Mouse (Mus musculus): ENCODE measurements at regions not wholly inside any gene's neighbourhood (a gene's known extent, or its start where the extent isn't known, plus 50 kb on each side); places are given as distances from the start of the nearest gene placed in this dataset.

DNA sequence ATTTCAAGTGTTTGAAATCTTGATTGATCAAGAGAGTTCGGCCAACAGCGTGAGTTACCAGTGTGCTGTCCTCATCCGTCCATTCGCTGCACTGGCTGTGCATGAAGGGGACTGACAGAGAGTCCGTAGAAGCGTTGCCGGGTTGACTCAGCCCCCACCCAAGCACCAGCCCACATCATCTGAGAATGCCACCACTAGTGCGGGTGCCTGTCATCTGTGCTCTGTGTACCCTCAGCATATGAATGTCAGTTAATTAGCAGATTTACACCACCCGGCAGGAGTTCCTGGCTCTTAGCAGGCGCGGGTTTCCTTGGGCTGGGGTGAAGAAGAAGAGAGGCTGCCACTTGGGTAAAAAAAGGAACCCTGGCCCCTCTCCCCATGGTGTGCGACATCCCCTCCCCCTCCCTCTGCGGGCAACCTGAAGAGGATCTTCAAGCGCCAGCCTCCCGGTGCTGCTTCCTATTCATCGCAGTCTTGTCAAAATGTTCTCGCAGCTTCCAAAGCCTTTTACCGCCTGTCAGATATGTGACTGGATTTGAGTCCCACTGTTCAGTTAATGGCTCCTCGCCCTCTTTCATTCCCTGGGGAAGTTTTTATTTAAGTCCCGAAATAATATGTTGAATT is 309.2 kb upstream of the Zdhhc25 start:
- Histone ChIP-seq H3K4me3 (ENCODE audit: control insufficient read depth in 1 of 2, insufficient read depth in 1 of 2, low read depth in 2 of 2, low read length in 2 of 2) (no peak overlapping the region), H3K9ac (ENCODE audit: control insufficient read depth, low read depth, low read length, poor library complexity, severe bottlenecking) (no peak overlapping the region), H3K4me1 (ENCODE audit: control insufficient read depth in 1 of 2, insufficient read depth in 2 of 2, low read length in 2 of 2) (no peaks in the 10 kb centered on the region), H3K27ac (ENCODE audit: control insufficient read depth, low read depth, low read length) (no peak overlapping the region), H3K9me3 (replicated peaks; ENCODE audit: insufficient read depth, low read length) (no peaks in the 10 kb centered on the region), H3K79me2 (ENCODE audit: control insufficient read depth, insufficient read depth, low read length, poor library complexity) (no peaks in the 10 kb centered on the region), H3K27me3 (ENCODE audit: control insufficient read depth in 1 of 2, insufficient read depth in 2 of 2, low read length in 2 of 2) (no peaks in the 10 kb centered on the region), H3K36me3 (ENCODE audit: control insufficient read depth in 1 of 2, insufficient read depth in 2 of 2, low read length in 2 of 2) (no peaks in the 10 kb centered on the region)
- no peak for DNase-seq (ENCODE audit: low read depth, low spot score)
- TF ChIP-seq SIN3A (IDR thresholded peaks at IDR 0.05; ENCODE audit: low read length) = no peak
- no peak for TF ChIP-seq KAT2A (conservative IDR thresholded peaks at IDR 0.05; ENCODE audit: low read depth, low read length)
- no peak for TF ChIP-seq POLR2A (IDR thresholded peaks at IDR 0.05; ENCODE audit: control insufficient read depth in 1 of 2, insufficient read depth in 1 of 2, low read depth in 1 of 2, low read length in 2 of 2, poor library complexity in 1 of 2)
- no peak for TF ChIP-seq GABPA (IDR thresholded peaks at IDR 0.05; ENCODE audit: low read depth, low read length)
- TF ChIP-seq CTCF (IDR thresholded peaks at IDR 0.05 in 2 of 3, conservative IDR thresholded peaks at IDR 0.05 in 1 of 3; ENCODE audit: control insufficient read depth in 1 of 3, insufficient read depth in 1 of 3, low read depth in 2 of 3, low read length in 3 of 3, poor library complexity in 1 of 3, severe bottlenecking in 1 of 3) = no peak
- TF ChIP-seq RAD21 (IDR thresholded peaks at IDR 0.05; ENCODE audit: low read depth, low read length) = no peak
- no peak for TF ChIP-seq MAFK (IDR thresholded peaks at IDR 0.05; ENCODE audit: borderline replicate concordance, low read depth, low read length)
- no peak for TF ChIP-seq BHLHE40 (IDR thresholded peaks at IDR 0.05; ENCODE audit: borderline replicate concordance, low read depth, low read length)
- no peak for TF ChIP-seq SMC3 (IDR thresholded peaks at IDR 0.05; ENCODE audit: low read depth, low read length)
- no peak for TF ChIP-seq NRF1 (IDR thresholded peaks at IDR 0.05; ENCODE audit: insufficient read depth, low read depth, low read length, poor library complexity, severe bottlenecking)
- TF ChIP-seq ZMIZ1 (IDR thresholded peaks at IDR 0.05; ENCODE audit: low read depth, low read length) = no peak
- TF ChIP-seq GATA1 (IDR thresholded peaks at IDR 0.05; ENCODE audit: low read depth, low read length) = no peak
- TF ChIP-seq JUND (IDR thresholded peaks at IDR 0.05; ENCODE audit: low read depth, low read length) = no peak
- no peak for TF ChIP-seq ZNF384 (IDR thresholded peaks at IDR 0.05; ENCODE audit: low read depth, low read length)

DNA sequence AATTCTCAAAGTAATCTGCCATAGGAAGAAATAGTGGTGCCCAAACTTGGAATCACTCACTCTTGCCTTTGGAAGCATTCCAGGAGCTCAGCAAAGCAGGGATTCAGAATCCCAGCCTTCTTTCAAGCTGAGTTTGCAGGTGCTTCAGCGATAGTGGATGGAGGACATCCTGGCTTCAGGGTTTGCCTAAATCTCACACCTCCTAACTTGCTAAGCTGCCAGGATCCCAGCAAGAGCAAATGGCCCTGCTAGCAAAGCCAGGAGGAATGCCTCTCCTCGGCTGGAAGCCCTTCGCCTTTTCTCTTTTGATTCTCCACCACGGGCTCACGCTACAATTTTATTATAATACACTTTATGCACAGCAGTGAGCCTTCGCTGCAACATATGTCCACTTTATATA is 301.0 kb upstream of the Zdhhc25 start:
- H3K27me3 ChIP-seq (ENCODE audit: control insufficient read depth in 1 of 2, insufficient read depth in 2 of 2, low read length in 2 of 2) = no peaks in the 10 kb centered on the region
- no peak for DNase-seq (ENCODE audit: low read depth, low spot score)
- H3K79me2 ChIP-seq (ENCODE audit: control insufficient read depth, insufficient read depth, low read length, poor library complexity) = no peaks in the 10 kb centered on the region
- H3K36me3 ChIP-seq (ENCODE audit: control insufficient read depth in 1 of 2, insufficient read depth in 2 of 2, low read length in 2 of 2) = no peaks in the 10 kb centered on the region
- H3K27ac ChIP-seq (ENCODE audit: control insufficient read depth, low read depth, low read length) = no peak overlapping the region
- no peak overlapping the region for H3K9ac ChIP-seq (ENCODE audit: control insufficient read depth, low read depth, low read length, poor library complexity, severe bottlenecking)
- H3K4me1 ChIP-seq (ENCODE audit: control insufficient read depth in 1 of 2, insufficient read depth in 2 of 2, low read length in 2 of 2) = no peaks in the 10 kb centered on the region
- H3K4me3 ChIP-seq (ENCODE audit: control insufficient read depth in 1 of 2, insufficient read depth in 1 of 2, low read depth in 2 of 2, low read length in 2 of 2) = no peak overlapping the region
- no peaks in the 10 kb centered on the region for H3K9me3 ChIP-seq (replicated peaks; ENCODE audit: insufficient read depth, low read length)
- TF ChIP-seq TCF12 (IDR thresholded peaks at IDR 0.05; ENCODE audit: low read depth, low read length) (no peak), ZNF384 (IDR thresholded peaks at IDR 0.05; ENCODE audit: low read depth, low read length) (no peak), SIN3A (IDR thresholded peaks at IDR 0.05; ENCODE audit: low read length) (no peak), CHD2 (IDR thresholded peaks at IDR 0.05; ENCODE audit: low read length) (no peak), KAT2A (conservative IDR thresholded peaks at IDR 0.05; ENCODE audit: low read depth, low read length) (no peak), ZC3H11A (IDR thresholded peaks at IDR 0.05; ENCODE audit: low read depth, low read length) (no peak), POLR2AphosphoS5 (IDR thresholded peaks at IDR 0.05; ENCODE audit: borderline replicate concordance, low read depth, low read length) (no peak), E2F4 (IDR thresholded peaks at IDR 0.05; ENCODE audit: borderline replicate concordance, low read depth, low read length) (no peak), ZMIZ1 (IDR thresholded peaks at IDR 0.05; ENCODE audit: low read depth, low read length) (no peak)
